Mouse (Mus musculus): ENCODE data around the gene Ccdc163. TPM values are rescaled to one million over a fixed set of nuclear protein-coding genes. Genes with fewer than 3 reads are reported as not detected.

Gene Ccdc163
- polyA plus RNA-seq, 2 experiments from 2014 or later, result 50.5 to 55.9 TPM

DNA sequence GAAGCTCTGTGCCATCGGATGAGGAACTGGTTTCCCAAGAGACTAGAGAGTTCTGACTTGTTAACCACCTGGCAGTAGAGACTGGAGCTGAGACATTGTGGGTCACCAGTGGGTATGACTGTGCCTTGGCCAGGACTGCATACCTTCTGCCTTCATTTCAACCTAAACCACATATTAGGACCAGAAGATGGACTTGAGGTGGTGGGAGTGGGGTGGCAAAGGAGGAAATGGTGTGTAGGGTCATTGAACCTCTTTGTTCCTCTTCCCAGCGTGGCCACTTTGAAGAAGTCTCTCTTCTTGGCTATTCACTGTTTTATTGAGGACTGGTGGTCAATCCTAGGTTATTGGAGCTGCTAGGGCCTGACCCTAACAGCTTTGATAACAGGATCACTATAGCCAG, 73.1 kb downstream of the Ccdc163 start:
- ATAC-seq, result no peak

DNA sequence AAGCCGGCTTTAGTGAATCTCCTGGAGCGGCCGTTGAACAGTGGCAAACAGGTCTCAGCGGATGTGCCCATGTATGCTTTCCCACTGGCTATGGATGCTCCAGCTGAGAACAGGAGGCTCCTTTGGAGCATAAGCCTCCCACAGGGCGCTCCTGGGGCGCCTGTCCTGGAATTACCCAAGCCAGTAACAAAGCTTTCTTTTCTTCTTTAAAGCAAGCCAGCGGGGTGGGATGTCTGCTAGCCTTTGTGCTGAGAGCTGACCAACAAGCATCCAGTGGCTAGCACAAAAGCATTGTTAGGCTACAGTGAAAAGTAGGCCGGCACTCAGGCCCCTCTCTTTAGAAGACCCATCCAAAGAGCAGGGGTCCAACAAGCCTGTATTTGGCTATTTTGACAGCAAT, 73.9 kb downstream of the Ccdc163 start:
- no peak for ATAC-seq

DNA sequence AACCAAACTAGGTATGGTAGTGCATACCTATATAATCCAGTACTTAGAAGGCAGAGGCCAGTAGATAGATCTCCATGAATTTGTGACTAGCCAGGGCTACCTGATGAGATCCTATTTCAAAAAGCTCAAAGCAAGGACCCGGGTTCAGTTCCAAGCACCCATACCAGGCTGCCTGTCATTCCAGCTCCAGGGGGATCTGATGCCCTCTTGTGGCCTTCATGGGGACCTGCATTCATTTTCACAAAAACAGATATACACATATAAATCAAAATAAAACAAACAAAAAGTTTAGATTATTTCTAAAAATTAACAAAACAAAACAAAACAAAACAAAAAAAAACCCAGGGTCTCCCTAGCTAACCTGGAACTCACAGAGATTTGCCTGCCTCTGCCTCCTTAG, 78.3 kb downstream of the Ccdc163 start:
- ATAC-seq, result no peak

DNA sequence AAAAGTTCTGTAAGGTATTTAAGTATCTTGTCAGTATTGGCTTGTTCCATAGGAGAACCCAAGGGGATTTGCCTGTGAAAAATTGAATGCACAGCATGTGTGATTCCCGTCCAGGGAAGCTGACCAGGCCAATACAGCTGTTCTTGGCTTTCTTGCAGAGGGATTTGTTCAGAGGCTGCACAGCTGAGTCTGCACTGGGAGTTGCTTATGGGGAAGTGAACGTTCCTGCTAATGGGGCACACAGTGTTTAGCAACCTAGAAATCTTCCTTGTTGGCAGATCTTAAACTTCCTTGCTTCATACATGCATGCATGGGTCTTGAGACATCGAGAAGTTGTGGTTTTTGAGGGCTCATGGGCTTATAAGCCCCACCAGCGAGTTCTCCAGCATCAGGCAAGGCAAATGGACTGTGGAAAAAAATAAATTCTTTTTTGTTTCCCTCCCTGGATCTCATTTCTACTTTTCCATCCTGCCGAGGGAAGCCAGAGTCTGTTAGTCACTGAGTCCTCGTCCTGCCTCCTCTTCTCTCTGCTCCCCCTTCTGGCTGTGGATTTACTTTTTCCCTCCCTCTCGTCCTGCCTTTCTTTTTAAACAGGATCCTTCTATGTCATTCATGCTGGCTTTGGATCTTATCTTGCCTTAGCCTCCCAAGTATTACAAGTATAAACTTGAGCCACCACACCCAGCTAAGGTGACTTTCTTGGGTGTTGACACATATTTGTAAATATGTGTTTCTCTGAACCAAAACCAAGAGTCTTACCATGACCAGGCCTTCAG, 79.9 kb downstream of the Ccdc163 start:
- no peak for ATAC-seq

DNA sequence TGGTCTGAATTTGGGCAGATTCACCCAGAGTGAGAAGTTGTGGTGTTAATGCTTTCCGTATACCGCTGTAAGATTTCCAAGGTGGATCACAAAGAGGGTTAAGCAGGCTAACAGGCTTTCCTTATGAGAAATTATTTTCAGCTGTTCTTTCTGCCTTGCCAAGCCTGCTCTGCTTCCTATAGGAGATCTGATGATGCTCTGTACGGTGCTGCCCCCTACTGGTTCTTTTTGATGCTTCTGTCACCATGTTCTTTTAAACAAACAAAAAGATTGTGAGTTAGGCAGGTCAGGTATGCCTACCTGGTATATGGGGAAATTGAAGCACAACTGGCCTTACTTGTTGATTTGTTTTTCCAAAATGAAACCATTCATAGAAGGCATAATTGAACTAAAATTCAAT, 80.6 kb downstream of the Ccdc163 start:
- ATAC-seq, result peak; percentile 92

DNA sequence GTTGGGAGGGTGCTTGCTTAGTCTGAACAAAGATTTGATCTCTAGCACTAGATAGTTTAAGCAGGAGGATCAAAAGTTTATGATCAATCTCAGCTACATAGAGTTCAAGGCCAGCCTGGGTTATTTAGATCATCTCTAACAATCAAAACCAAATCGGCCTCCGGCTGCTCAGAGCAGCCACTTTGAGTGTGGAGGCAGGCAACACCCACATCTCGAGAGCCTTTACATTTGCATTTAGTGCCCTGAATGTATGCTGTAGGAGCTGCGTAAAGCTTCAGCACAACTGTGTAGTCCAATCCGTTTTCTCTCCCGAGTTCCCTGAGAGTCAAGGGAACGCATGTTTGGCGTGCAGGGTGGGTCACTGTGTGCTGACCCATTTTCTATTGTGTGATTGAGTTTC, 84.1 kb downstream of the Ccdc163 start:
- ATAC-seq, result no peak

DNA sequence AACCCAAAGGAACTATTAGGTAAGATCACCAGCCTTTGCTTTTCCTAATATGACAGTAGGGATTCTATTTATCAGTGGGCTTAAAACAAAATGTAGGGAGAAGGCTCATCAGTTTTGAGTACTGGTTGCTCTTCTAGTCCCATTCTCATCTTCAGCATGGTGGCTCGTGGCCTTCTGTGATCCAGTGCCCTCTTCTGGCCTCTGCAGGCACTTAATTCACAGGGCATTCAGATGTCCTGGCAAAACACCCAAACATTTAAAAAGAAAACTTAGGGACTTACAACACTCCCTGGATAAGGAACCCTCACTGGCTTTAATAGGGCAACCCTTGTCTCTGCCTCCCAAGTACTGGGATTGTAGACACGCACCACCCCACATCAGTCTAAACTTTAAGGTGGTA, 86.0 kb downstream of the Ccdc163 start:
- no peak for ATAC-seq

DNA sequence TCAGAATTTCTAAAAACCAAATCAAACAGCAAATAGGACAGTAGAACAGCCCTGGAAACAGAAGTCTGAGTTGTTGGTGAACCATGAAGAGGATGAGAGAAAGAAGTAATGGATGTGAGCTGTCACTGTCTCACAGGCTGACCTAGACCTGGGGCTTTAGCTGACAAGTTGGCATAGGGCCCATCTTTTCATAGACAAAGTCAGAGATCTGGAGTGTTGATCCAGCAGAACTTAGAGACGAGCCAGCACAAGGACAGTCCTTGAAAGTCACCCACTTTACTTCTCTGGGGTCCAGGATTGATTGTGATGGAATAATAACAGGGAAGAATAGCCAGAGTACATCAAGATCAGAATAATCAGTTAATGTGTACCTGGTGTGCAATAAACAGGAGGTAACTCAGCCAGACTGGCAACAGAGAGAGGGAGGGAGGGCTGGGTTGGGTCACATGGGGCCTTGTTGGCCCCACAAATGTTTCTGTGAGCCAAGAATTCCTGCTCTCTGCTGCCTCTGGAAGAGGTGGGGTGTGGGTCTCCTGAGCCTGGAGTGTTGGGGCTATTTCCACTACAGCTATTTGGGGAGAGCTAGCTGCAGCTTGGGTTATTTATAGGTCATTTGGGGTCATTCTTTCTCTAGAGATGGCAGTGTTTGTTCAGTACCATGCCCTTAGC, 88.3 kb downstream of the Ccdc163 start:
- no peak for ATAC-seq

DNA sequence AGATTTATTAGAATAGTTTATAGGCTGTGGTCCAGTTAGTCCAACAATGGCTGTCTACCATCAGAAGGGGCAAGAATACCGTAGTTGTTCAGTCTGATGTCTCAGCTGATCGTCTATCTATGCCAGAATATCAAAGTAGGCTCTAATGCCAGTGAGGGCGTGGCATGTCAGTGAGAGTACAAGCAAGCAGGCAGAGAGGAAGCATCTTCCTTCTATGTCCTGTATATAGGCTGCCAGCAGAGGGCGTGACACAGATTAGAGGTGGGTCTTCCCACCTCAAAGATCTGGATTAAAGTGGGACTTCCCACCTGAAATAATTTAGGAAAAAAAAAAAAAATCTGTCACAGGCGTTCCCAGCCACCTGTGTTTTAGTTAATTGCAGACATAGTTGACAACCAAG, 91.6 kb downstream of the Ccdc163 start:
- peak; percentile 87 for ATAC-seq

Other genes starting within 250 kb of the Ccdc163 start
- 1 to 10 TPM; 3.4 to 4.0 TPM for gene Mast2, start 244.3 kb upstream of the Ccdc163 start, polyA plus RNA-seq (2017; shearing (Covaris generic))
- gene Ipp, start 201.0 kb upstream of the Ccdc163 start, polyA plus RNA-seq (2017; shearing (Covaris generic)), result 10 to 100 TPM in 1 of 2 experiments, 1 to 10 TPM in 1; 7.4 to 19.6 TPM
- 10 to 100 TPM; 18.2 to 28.7 TPM for gene Tmem69, start 152.6 kb upstream of the Ccdc163 start, polyA plus RNA-seq (2017; shearing (Covaris generic))
- gene Gpbp1l1, start 150.9 kb upstream of the Ccdc163 start, polyA plus RNA-seq (2017; shearing (Covaris generic)), result 100 to 1,000 TPM in 1 of 2 experiments, 10 to 100 TPM in 1; 90.2 to 101 TPM
- 10 to 100 TPM; 11.2 to 18.8 TPM for gene Ccdc17, start 111.9 kb upstream of the Ccdc163 start, polyA plus RNA-seq (2017; shearing (Covaris generic))
- 10 to 100 TPM; 44.2 to 46.8 TPM for gene Nasp, start 80.6 kb upstream of the Ccdc163 start, polyA plus RNA-seq (2017; shearing (Covaris generic))
- 100 to 1,000 TPM; 296 to 324 TPM for gene Akr1a1, start 56.8 kb upstream of the Ccdc163 start, polyA plus RNA-seq (2017; shearing (Covaris generic))
- 100 to 1,000 TPM; 602 to 696 TPM for gene Prdx1, start 23.0 kb upstream of the Ccdc163 start, polyA plus RNA-seq (2017; shearing (Covaris generic))
- 1 to 10 TPM; 3.4 to 9.2 TPM for gene Mmachc, start 103 bp upstream of the Ccdc163 start, polyA plus RNA-seq (2017; shearing (Covaris generic))
- gene Tesk2, start 12.4 kb downstream of the Ccdc163 start, polyA plus RNA-seq (2017; shearing (Covaris generic)), result 1 to 10 TPM; 4.6 to 7.8 TPM
- gene Toe1, start 99.1 kb downstream of the Ccdc163 start, polyA plus RNA-seq (2017; shearing (Covaris generic)), result 10 to 100 TPM; 30.7 to 43.6 TPM
- gene Mutyh, start 99.2 kb downstream of the Ccdc163 start, polyA plus RNA-seq (2017; shearing (Covaris generic)), result 10 to 100 TPM; 13.9 to 17.5 TPM
- gene Hpdl, start 113.2 kb downstream of the Ccdc163 start, polyA plus RNA-seq (2017; shearing (Covaris generic)), result under 1 TPM in 1 of 2 experiments, not detected in 1; 0.52 TPM
- gene Zswim5, start 168.9 kb downstream of the Ccdc163 start, polyA plus RNA-seq (2017; shearing (Covaris generic)), result not detected